Mouse (Mus musculus) effector memory CD4-positive, alpha-beta T cell, adult 5 months (primary cell): ENCODE measurements around the gene Tsen54. TPM values are rescaled to one million over a fixed set of nuclear protein-coding genes. Genes with fewer than 3 reads are reported as not detected.

Experiments
- polyA plus RNA-seq: library from polyadenylated mRNA; unstranded; fragments of 100-300 nt; shearing (Covaris generic); gene quantifications from one replicate; pipeline ENCODE4 v1.2.1, GENCODE M21; 2017

Tsen54 gene
- polyA plus RNA-seq: 23.9 TPM

DNA sequence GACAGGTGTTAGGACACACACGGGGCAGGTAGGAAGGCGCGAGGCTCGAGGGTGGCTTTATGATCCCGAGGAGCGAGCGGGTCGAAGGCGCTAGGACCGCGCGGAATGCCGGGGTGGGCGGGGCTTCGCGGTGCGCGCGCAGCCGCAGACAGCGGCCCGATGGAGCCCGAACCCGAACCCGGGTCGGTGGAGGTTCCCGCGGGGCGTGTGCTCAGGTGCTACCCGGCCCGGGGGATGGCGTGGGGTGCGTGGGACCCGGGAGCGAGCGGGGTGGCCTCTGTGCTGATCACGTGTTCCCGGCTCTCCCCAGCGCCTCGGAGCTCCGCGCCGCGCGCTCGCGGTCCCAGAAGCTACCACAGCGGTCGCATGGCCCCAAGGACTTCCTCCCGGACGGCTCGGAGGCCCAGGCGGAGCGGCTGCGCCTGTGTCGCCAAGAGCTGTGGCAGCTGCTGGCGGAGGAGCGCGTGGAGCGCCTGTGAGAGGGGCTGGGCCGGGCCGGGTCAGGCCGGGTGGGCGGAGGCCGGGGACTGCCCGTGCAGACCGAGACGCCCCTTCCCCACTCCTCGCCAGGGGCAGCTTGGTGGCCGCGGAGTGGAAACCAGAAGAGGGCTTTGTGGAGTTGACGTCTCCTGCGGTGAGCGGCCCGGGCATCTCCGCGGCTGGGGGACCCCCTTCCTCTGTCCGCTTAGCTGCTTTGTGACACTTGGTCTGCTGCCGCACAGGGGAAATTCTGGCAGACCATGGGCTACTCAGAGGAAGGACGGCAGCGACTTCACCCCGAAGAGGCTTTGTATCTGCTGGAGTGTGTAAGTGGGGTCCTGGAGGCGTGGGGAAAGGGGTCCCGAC lies at the start of gene Tsen54:
TSS of gene Tsen54 (plus strand) at position 120 of the 846 bp plus-strand sequence.

DNA sequence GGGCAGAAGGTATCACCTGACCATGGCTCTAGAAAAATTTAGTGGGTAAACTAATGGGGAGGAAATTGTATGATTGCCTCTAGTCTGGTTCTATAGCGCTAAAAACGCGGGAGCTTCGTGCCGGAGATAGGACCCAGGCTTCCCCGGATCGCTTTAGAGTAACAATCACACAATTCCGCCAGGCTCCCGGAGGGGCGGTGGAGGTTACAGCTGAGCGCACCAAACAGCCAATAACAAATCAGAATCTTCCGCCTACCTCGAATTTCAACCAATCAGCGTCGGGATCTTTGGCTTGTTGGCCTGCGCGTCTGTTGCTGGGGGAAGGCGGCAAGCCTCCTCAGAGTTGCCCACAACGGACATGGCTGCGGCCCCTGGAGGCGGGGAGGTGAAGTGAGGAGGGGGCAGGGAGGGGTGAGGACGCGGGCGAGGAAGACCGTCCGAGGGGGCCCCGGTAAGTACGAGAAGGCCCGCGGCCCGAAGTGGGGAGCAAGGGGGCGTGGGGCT lies 49.4 kb upstream of the Tsen54 start, which contains the start of gene Tmem94:
TSS of gene Tmem94 (plus strand) at position 331 of the 504 bp plus-strand sequence.

DNA sequence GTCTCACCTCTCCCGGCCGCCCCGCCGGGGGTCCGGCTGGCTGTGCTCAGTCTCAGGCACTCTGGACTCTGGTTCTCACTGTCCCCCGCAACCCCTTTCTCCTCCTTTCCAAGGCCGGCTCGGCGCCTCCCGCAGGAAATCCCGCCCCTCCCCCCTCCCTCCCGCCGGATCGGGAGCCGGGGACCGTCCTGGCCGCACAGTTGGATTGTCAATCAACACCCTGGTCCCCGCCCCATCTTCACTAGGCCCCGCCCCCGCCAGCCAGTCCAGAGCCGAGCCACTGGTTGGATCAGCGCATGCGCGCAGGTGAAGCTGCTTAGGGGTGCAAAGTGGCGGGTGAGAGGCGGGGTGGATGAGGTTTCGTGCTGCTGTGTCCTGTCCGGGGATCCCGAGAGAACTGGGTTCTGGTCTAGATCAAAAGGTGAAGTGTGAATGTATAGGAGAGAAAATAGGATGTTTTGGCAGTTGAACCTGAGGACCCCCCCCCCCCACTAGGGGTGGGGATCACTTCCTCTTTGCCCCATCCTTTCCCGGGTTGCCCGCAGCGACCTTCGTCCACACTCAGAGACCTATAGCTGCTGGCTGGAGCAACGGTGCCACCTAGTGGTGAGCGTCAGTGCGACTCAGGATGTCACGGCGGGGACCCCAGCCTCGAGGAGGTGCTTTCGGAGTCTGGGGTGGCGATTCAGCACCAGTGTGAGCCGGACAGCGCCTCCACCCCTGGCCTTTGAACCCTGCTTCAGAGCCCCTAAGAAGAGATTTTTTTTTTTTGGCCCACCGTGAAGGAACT lies 822 bp upstream of the Tsen54 start, which contains the start of gene Caskin2:
TSS of gene Caskin2 (minus strand) at position 133 of the 790 bp plus-strand sequence.

GRCm38 (mm10) chr11:115823774-115824740 lies 9.5 kb downstream of the Tsen54 start, which contains the start of gene Llgl2:
Llgl2 (plus strand) TSS chr11:115824049.

DNA sequence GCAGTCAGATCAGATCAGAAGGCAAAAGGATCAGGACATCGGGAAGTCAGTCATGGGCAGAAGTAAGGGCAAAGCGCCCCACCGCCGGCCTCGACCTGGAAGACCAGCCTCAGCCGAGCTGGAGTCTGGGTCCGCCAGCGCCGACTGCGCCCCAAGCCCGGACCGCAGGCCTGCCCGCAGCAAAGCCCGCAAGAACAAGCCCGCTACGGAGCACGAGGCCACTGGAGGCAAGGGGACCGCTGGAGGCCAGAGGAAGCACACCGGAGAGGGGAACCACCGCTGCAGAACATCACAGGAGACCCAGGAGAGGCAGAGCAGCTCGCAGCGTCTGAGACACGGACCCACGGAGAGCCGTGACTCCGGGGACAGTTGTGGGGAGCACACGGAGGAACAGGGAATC lies 43.8 kb downstream of the Tsen54 start, which contains the start of gene Myo15b:
TSS of gene Myo15b (plus strand) at position 53 of the 400 bp plus-strand sequence.

Other genes starting within 250 kb of the Tsen54 start
- 73.7 TPM for gene Mrps7, start 210.8 kb upstream of the Tsen54 start, polyA plus RNA-seq
- gene Gga3, start 210.7 kb upstream of the Tsen54 start, polyA plus RNA-seq: 42.1 TPM
- 381 TPM for gene Mif4gd, start 201.8 kb upstream of the Tsen54 start, polyA plus RNA-seq
- gene Slc25a19, start 186.4 kb upstream of the Tsen54 start, polyA plus RNA-seq: 80.4 TPM
- gene Grb2, start 106.1 kb upstream of the Tsen54 start, polyA plus RNA-seq: 232 TPM
- 26.1 TPM for gene Tmem94, start 49.3 kb upstream of the Tsen54 start, polyA plus RNA-seq
- 1.9 TPM for gene Caskin2, start 1.1 kb upstream of the Tsen54 start, polyA plus RNA-seq
- gene Llgl2, start 9.3 kb downstream of the Tsen54 start, polyA plus RNA-seq: 29.2 TPM
- 0.07 TPM for gene Myo15b, start 43.7 kb downstream of the Tsen54 start, polyA plus RNA-seq
- gene Smim5, start 85.2 kb downstream of the Tsen54 start, polyA plus RNA-seq: 0.60 TPM
- 0.52 TPM for gene Smim6, start 97.3 kb downstream of the Tsen54 start, polyA plus RNA-seq
- gene Sap30bp, start 118.6 kb downstream of the Tsen54 start, polyA plus RNA-seq: 30.1 TPM
- gene Recql5, start 118.8 kb downstream of the Tsen54 start, polyA plus RNA-seq: 9.4 TPM
- gene Itgb4, start 160.0 kb downstream of the Tsen54 start, polyA plus RNA-seq: not detected
- gene Galk1, start 198.0 kb downstream of the Tsen54 start, polyA plus RNA-seq: 16.1 TPM
- gene H3f3b, start 213.2 kb downstream of the Tsen54 start, polyA plus RNA-seq: 2,052 TPM
- gene Unk, start 215.6 kb downstream of the Tsen54 start, polyA plus RNA-seq: 35.8 TPM